Mouse (Mus musculus) lung, postnatal 0 days (tissue): ENCODE results near the gene Lamtor3. TPM values are rescaled to one million over a fixed set of nuclear protein-coding genes. Genes with fewer than 3 reads are reported as not detected.
"Not testable (repeated sequence)": the region's sequence is repeated elsewhere in the genome, so short reads cannot be mapped to it uniquely, and the experiment has no call there.

ENCODE experiments used
- ATAC-seq: fragments of 200-750 bp; cut with Nextera tagmentation; 2 replicates; pipeline ENCODE4 v1.8.0; 2017; ENCODE audit warnings: moderate library complexity
- DNase-seq: peaks from one replicate; pipeline ENCODE4 v3.0.0-alpha.2; 2016; ENCODE audit warnings: low spot score
- H3K27ac ChIP-seq: fragments of 300-500 bp; sonication (generic); 2 replicates; pipeline ENCODE4 v1.5.1; 2014; ENCODE audit warnings: antibody characterized with exemption, mild to moderate bottlenecking, low read length, mixed read lengths
- H3K27me3 ChIP-seq: fragments of 300-500 bp; sonication (generic); replicated peaks from 2 replicates; pipeline ENCODE4 v1.6.1; 2014; ENCODE audit warnings: low read length, mixed read lengths; ENCODE audit not compliant: insufficient read depth
- H3K36me3 ChIP-seq: fragments of 300-500 bp; sonication (generic); 2 replicates; pipeline ENCODE4 v1.6.1; 2014; ENCODE audit warnings: low read length, mixed read lengths; ENCODE audit not compliant: insufficient read depth
- H3K4me1 ChIP-seq: fragments of 300-500 bp; sonication (generic); 2 replicates; pipeline ENCODE4 v1.6.1; 2014; ENCODE audit warnings: antibody characterized with exemption, low read depth, low read length, mixed read lengths; ENCODE audit not compliant: insufficient read depth
- H3K4me2 ChIP-seq: fragments of 300-500 bp; sonication (generic); replicated peaks from 2 replicates; pipeline ENCODE4 v1.6.1; 2014; ENCODE audit warnings: low read depth, mild to moderate bottlenecking, low read length, moderate library complexity, mixed read lengths
- H3K4me3 ChIP-seq: fragments of 300-500 bp; sonication (generic); 2 replicates; pipeline ENCODE4 v1.5.1; 2014; ENCODE audit warnings: low read depth, low read length
- H3K9ac ChIP-seq: fragments of 300-500 bp; sonication (generic); replicated peaks from 2 replicates; pipeline ENCODE4 v1.6.1; 2014; ENCODE audit warnings: low read depth, mild to moderate bottlenecking
- H3K9me3 ChIP-seq: fragments of 300-500 bp; sonication (generic); 2 replicates; pipeline ENCODE4 v1.6.1; 2016; ENCODE audit warnings: low read length, mixed read lengths
- CTCF ChIP-seq: IDR thresholded peaks from 2 replicates; pipeline ENCODE4 v1.5.1; 2016; ENCODE audit warnings: antibody characterized with exemption, mild to moderate bottlenecking
- EP300 ChIP-seq: IDR thresholded peaks from 2 replicates; pipeline ENCODE4 v1.6.1; 2016; ENCODE audit warnings: antibody characterized with exemption, mild to moderate bottlenecking, control low read depth
- WGBS: fragments of 180-500 bp; shearing (Covaris S2); extraction: QIAGEN DNeasy Blood & Tissue Kit; methylation state at CpG from one replicate; pipeline ENCODE4 v1.1.7; 2014; 5-methylcytosine and 5-hydroxymethylcytosine counted together
- polyA plus RNA-seq: library from polyadenylated mRNA; unstranded; fragments of >200 nt; fragmentation: Nextera tagmentation; extraction: Ambion mirVana; gene quantifications from 2 replicates; pipeline ENCODE4 v1.2.1, GENCODE M21; 2015

The Lamtor3 gene
- polyA plus RNA-seq, 1 experiment from 2014 or later = 122 TPM

- no peak overlapping the region for H3K4me2 ChIP-seq
- no peak overlapping the region for H3K27ac ChIP-seq
- no peak overlapping the region for H3K9ac ChIP-seq
- TF ChIP-seq CTCF (no peak), EP300 (no peak)
- no peaks in the 10 kb centered on the region for H3K36me3 ChIP-seq
- H3K27me3 ChIP-seq = no peaks in the 10 kb centered on the region
- whole genome bisulfite sequencing = 82% methylated on average over 10 of the region's 10 CpGs
- H3K9me3 ChIP-seq = no peaks in the 10 kb centered on the region
- H3K4me3 ChIP-seq = no peak overlapping the region
- no peak for ATAC-seq
- no peak for DNase-seq
- 0 out of 2 replicates have a peak, but pooled peaks cover 7% of the 10 kb centered on the region for H3K4me1 ChIP-seq
Measured at GRCm38 (mm10) chr3:137950191-137950885, 32.0 kb downstream of the Lamtor3 start.

- ATAC-seq, H3K4me2 ChIP-seq, H3K9me3 ChIP-seq, H3K27me3 ChIP-seq, H3K9ac ChIP-seq, H3K27ac ChIP-seq, H3K36me3 ChIP-seq, H3K4me1 ChIP-seq, H3K4me3 ChIP-seq, DNase-seq: not testable (repeated sequence)
- 87% methylated on average over 3 of the region's 3 CpGs for WGBS
- 0 out of 2 replicates have a peak, but pooled peaks have one; percentile 4 for TF ChIP-seq CTCF
Measured at GRCm38 (mm10) chr3:137951302-137951701, 33.0 kb downstream of the Lamtor3 start.

GRCm38 (mm10) chr3:137951819-137952218 lies 33.5 kb downstream of the Lamtor3 start:
- H3K4me1 ChIP-seq = 0 out of 2 replicates have a peak, but pooled peaks cover 7% of the 10 kb centered on the region
- H3K36me3 ChIP-seq = no peaks in the 10 kb centered on the region
- DNase-seq = no peak
- no peak overlapping the region for H3K4me3 ChIP-seq
- TF ChIP-seq CTCF (no peak), EP300 (no peak)
- H3K9ac ChIP-seq = no peak overlapping the region
- H3K27me3 ChIP-seq = no peaks in the 10 kb centered on the region
- no peak overlapping the region for H3K4me2 ChIP-seq
- ATAC-seq = no peak
- 0 out of 2 replicates have a peak overlapping the region, but pooled peaks have one; percentile 32 for H3K27ac ChIP-seq
- no peaks in the 10 kb centered on the region for H3K9me3 ChIP-seq
- WGBS = 24% methylated on average over 7 of the region's 7 CpGs

GRCm38 (mm10) chr3:137952225-137952913 lies 34.1 kb downstream of the Lamtor3 start:
- 21% methylated on average over 4 of the region's 4 CpGs for WGBS
- peak; percentile 91 for ATAC-seq
- DNase-seq = peak; percentile 86
- Histone ChIP-seq H3K9ac (no peak overlapping the region), H3K4me2 (no peak overlapping the region), H3K36me3 (no peaks in the 10 kb centered on the region), H3K27me3 (no peaks in the 10 kb centered on the region), H3K4me1 (0 out of 2 replicates have a peak, but pooled peaks cover 7% of the 10 kb centered on the region), H3K4me3 (no peak overlapping the region), H3K27ac (0 out of 2 replicates have a peak overlapping the region, but pooled peaks have one; percentile 32), H3K9me3 (no peaks in the 10 kb centered on the region)
- TF ChIP-seq EP300 (no peak), CTCF (0 out of 2 replicates have a peak, but pooled peaks have one; percentile 10)

GRCm38 (mm10) chr3:137952914-137953880 lies 34.9 kb downstream of the Lamtor3 start:
- no peak overlapping the region for H3K4me3 ChIP-seq
- no peak for TF ChIP-seq CTCF
- no peak for TF ChIP-seq EP300
- 0 out of 2 replicates have a peak, but pooled peaks cover 7% of the 10 kb centered on the region for H3K4me1 ChIP-seq
- no peaks in the 10 kb centered on the region for H3K36me3 ChIP-seq
- ATAC-seq (peak; percentile 70), DNase-seq (peak; percentile 59)
- H3K9me3 ChIP-seq = no peaks in the 10 kb centered on the region
- H3K4me2 ChIP-seq = 0 out of 2 replicates have a peak overlapping the region, but pooled peaks have one; percentile 1
- no peaks in the 10 kb centered on the region for H3K27me3 ChIP-seq
- no peak overlapping the region for H3K27ac ChIP-seq
- H3K9ac ChIP-seq = no peak overlapping the region
- WGBS = 37% methylated on average over 14 of the region's 14 CpGs
